Mouse (Mus musculus) embryonic fibroblast, embryonic 13.5 days (primary cell): ENCODE data around the gene Cdhr1. TPM values are rescaled to one million over a fixed set of nuclear protein-coding genes. Genes with fewer than 3 reads are reported as not detected.
A peak's percentile ranks its signal among the peaks of the same experiment; 100 is the strongest.
"Not testable (repeated sequence)": the region's sequence is repeated elsewhere in the genome, so short reads cannot be mapped to it uniquely, and the experiment has no call there.

Source experiments
- H3K27ac ChIP-seq: 2 replicates; pipeline ENCODE4 v1.5.1; 2012; ENCODE audit warnings: low read length, control low read depth, inconsistent platforms; ENCODE audit not compliant: insufficient read depth
- H3K4me1 ChIP-seq: 2 replicates; pipeline ENCODE4 v1.6.1; 2011; ENCODE audit warnings: low read length; ENCODE audit not compliant: control insufficient read depth, insufficient read depth
- H3K4me3 ChIP-seq: 2 replicates; pipeline ENCODE4 v1.5.1; 2011; ENCODE audit warnings: mild to moderate bottlenecking, control low read depth, low read length; ENCODE audit not compliant: insufficient read depth
- CTCF ChIP-seq: IDR thresholded peaks from 2 replicates; pipeline ENCODE4 v1.5.1; 2011; ENCODE audit warnings: mild to moderate bottlenecking, control low read depth, low read length, moderate library complexity, borderline replicate concordance; ENCODE audit not compliant: insufficient read depth
- POLR2A ChIP-seq: IDR thresholded peaks from 2 replicates; pipeline ENCODE4 v1.6.1; 2011; ENCODE audit warnings: low read depth, mild to moderate bottlenecking, control low read depth, low read length, moderate library complexity
- polyA plus RNA-seq: library from polyadenylated mRNA; stranded (reverse); fragments of >200 nt; gene quantifications from 2 replicates; pipeline ENCODE4 v1.2.4, GENCODE M21; 2011; ENCODE audit warnings: low read depth; ENCODE audit not compliant: missing spikeins, insufficient read length

Cdhr1 gene
- polyA plus RNA-seq = 0.83 and 0.90 TPM in 2 replicates

DNA sequence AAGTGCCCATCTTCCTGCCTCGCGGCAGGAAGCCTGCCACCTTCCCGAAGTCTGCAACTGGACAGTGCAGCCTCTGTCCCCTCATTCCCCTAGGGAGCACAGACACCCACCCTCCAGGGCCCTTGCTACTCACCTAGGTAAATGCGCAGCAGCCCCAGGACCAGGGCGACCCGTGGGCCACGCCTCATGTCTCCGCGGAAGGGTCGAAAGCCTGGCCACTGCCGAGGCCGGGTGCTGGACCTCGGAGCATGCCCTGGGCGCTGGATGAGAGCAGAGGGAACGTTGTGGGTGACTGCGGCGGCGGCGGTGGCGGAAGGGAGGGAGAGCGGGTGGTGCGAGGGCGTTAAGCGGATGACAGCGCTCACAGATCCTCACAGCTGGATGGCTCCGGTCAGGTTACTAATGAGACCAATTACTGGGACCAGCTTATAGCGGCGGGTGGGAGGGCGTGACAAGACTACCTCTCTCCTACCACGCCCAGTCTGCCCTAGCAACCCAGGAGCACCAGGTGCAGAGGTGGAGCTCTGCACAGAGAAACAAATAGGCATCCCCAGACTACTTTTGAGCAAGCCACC lies at the start of gene Cdhr1:
TSS of gene Cdhr1 (minus strand) at position 392 of the 575 bp plus-strand sequence.
- Histone ChIP-seq H3K4me1 (no peaks in the 10 kb centered on the region), H3K27ac (no peak within 1 kb of the TSS), H3K4me3 (peak within 1 kb of the TSS; percentile 5)
- TF ChIP-seq POLR2A = no peak
- TF ChIP-seq CTCF = no peak

DNA sequence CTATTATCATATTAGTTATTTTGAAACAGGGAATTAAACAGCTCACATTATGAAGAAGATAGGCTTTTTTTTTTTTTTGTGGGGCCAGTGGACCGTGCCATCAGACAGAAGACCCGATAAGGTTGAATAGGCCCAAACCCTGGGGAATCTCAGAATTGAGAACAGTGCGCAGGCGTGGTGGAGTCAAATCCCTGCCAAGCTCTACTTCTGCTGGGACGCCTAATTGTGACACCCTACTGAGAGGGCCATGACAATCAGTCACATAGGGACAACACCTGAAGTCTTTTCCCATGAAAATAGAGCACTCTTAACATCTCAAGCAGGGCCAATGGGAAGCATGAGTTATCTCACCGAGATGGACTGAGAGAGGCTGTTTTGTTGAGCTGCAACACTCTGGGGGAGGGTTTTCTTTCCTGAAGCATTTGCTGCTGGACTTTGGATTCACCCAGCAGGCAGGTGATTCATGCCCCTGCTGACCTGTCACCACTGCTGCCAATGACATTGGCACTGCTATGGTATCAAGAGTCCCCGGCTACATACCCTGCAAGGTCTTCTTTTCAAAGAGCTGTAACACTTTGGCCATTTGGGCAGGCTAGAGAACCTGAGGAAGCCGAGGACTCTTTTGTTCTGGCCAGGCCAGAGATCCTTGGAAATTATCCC lies 41.0 kb upstream of the Cdhr1 start:
- H3K27ac ChIP-seq = no peak overlapping the region
- H3K4me1 ChIP-seq = no peaks in the 10 kb centered on the region
- TF ChIP-seq CTCF (no peak), POLR2A (no peak)
- no peak overlapping the region for H3K4me3 ChIP-seq

DNA sequence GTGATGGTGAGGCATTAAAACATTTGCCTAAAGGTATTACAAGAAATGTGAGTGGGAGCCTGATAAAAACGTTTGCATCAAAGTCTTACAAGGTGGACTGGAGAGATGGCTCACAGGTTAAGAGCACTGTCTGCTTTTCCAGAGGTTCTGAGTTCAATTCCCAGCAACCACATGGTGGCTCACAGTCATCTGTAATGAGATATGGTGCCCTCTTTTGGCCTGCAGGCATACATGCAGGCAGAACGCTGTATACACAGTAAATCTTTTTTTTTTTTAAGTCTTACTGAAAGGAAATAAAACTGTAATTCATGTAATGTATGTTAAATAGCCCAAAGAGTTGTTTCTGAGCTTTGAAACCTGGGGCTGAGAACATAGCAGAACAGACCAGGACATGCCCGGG lies 39.4 kb upstream of the Cdhr1 start:
- H3K4me1 ChIP-seq, H3K4me3 ChIP-seq, H3K27ac ChIP-seq: not testable (repeated sequence)

DNA sequence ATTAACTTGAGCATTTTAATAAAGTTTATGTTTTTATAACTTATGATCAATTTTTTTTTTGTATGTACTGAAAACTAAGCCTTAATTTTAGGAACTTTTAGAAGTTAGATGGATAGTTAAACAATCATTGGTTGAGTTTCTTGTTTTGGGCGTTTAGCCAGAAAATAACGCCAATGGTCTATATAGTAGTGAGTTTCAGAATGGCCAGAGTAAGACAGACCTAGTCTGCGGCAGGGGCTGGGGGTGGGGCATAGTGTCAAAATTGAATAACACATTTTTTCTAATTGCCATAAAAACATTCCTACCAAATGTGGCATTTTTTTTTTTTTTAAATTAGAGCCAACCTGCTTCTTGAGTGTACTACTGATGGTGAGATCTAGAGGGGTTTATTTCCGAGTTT lies 38.0 kb upstream of the Cdhr1 start:
- no peaks in the 10 kb centered on the region; the same call in 1 of the 2 replicates for H3K4me1 ChIP-seq
- H3K4me3 ChIP-seq = no peak overlapping the region
- no peak overlapping the region for H3K27ac ChIP-seq
- TF ChIP-seq POLR2A (no peak), CTCF (no peak)

DNA sequence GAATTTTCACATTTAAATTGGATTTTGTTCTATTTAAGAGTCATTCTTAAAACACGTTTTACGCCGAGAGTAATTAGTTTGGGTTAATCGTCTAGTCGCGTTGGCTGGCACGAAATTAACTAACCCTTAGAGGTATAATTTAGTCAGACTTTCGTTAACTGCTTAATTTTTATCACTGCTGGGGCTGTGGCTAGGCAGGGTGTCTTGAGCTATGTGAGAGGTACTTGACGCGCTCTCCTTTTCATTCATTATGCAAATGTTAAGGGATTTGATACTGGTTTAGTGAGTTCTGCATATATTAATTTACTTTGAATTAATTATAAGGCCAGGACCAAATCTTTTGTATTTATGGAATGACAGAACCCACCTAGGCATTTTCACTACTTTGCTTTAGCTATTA lies 37.5 kb upstream of the Cdhr1 start:
- TF ChIP-seq POLR2A = no peak
- TF ChIP-seq CTCF = no peak
- Histone ChIP-seq H3K4me1 (no peaks in the 10 kb centered on the region; the same call in 1 of the 2 replicates), H3K4me3 (peak overlapping the region; percentile 49), H3K27ac (no peak overlapping the region; the same call in 1 of the 2 replicates)

DNA sequence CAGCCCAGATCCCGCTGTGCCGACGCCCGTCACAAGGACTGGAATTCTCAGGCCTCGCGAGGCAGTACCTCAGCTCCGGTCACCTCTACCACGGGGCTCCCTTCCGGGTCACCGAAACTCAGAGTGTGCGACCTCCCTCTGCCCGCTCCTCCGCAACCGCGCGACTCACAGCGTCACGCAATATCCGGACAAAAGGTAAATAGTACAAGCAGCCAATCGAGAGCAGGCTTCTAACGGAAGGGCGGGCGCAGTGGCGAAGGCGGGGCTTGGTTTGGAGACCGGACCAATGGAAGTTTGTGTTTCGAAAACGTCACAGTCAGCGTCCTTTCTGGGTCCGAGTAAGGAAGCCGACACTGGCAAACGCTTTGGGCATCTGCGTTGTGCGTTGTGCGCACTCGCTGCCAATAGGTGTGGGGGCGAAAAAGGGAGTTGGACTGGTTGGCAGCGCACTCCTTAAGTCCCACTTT lies 37.0 kb upstream of the Cdhr1 start, which contains the start of gene Ghitm:
TSS of gene Ghitm (minus strand) at position 146 of the 467 bp plus-strand sequence.
- peak within 1 kb of the TSS; percentile 70 for H3K4me3 ChIP-seq
- H3K4me1 ChIP-seq = no peaks in the 10 kb centered on the region; the same call in 1 of the 2 replicates

DNA sequence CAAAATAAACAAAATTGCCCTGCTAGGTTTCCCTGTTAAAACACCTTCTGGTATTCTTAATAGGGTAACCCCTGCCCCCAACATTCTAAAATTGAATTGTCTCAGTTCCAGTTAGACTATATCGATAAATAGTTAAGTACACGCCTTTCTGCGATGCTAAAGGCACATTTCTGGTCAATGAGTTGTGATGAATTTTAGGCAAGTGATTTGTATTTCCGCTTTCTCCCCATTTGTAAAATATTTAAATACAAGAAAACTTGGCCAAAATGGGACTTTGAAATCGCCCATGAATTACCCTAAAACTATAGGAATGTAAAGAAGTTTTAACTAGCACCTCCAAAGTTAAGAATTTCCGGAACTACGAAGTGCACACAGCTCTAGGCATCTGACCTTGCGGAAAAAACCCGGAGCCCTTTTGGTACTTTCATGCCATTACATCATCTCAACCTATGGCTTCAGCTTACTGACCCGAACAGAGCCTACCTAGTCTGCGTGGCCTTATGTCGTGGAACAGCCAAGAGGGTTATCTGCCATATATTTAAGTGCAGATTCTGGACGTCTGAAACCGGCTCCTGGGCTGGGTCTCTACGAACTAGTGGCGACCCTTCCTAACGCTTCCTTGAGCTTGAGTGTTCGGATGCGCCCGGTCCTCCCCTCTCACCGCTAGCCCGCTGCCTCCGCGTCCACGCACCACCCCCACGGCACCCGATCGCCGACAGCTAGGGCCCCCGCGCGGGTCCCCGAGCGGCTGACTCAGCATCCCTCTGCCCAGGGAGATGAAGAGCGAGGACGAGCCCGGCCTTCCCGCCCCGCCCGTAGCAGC lies 36.4 kb upstream of the Cdhr1 start:
- peak overlapping the region; percentile 70 for H3K4me3 ChIP-seq
- no peak for TF ChIP-seq CTCF
- no peak; the same call in 1 of the 2 replicates for TF ChIP-seq POLR2A
- no peaks in the 10 kb centered on the region; the same call in 1 of the 2 replicates for H3K4me1 ChIP-seq
- peak overlapping the region; percentile 92 for H3K27ac ChIP-seq

More for the DNA sequence above, 37.0 kb upstream of the Cdhr1 start, which contains the start of gene Ghitm:
- TF ChIP-seq POLR2A (peak; percentile 93), CTCF (no peak)
- peak within 1 kb of the TSS; percentile 92 for H3K27ac ChIP-seq

DNA sequence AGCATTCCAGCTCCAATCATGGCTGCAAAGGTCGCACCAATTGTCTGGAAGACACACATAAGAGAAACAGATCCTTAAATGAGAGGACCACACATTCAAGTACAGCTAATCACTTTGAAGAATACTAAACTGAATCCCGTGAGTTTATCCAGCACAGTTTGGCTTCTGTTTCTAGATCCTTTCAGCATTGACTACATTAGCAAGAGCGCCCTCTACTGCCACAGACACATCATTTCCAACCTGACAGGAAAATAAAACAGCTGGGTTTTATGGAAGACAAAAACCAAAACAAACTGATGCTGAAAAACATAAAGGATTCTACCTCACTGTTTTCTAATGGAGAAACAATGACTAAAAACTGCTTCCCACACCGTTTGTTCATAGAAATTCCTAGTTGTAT lies 29.5 kb upstream of the Cdhr1 start:
- Histone ChIP-seq H3K4me3 (no peak overlapping the region), H3K27ac (no peak overlapping the region), H3K4me1 (no peaks in the 10 kb centered on the region; the same call in 1 of the 2 replicates)
- no peak for TF ChIP-seq CTCF
- no peak for TF ChIP-seq POLR2A

DNA sequence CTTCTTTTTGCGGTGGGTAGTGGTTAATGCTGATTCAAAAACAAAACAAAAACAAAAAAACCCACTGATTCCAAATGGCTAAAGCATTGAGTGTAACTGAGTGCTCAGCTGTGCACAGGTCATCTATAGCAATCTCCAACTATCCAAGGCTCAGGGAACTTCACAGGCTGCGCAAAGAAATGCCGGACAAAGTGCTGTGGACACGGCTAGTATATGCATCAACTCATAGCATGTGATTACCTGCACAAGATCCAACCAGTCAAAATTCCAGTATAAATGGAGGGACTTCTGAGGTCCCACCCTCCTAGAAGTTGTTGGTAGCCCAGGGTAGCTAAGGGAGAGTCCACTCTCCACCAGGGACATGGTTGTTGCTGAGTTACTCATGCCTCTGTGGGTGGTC lies 21.1 kb upstream of the Cdhr1 start:
- Histone ChIP-seq H3K4me3 (no peak overlapping the region), H3K27ac (no peak overlapping the region), H3K4me1 (peaks cover 7% of the 10 kb centered on the region)
- TF ChIP-seq POLR2A (no peak), CTCF (no peak)

DNA sequence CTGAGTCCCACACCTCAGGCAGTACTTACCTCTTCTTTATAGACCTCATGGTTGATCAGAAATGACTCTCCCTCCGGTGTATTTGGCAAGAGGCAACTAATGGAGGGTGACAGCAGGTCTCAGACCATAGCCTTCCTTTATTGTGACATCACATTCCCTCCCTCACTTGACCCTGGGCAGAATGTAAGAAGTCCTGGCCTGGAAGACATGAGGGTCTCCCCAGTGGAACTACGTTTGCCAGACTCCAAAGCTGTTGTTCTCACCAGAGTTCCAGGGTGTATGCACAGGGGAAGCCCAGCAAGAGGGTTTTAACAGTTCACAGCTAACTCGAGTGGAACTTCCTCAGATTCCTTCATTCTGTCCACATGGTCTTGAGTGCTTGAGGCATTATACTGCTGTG lies 15.8 kb upstream of the Cdhr1 start, which contains the start of gene 2610528A11Rik:
TSS of gene 2610528A11Rik (minus strand) at position 101 of the 400 bp plus-strand sequence.
- TF ChIP-seq CTCF = no peak
- no peak within 1 kb of the TSS for H3K4me3 ChIP-seq
- H3K27ac ChIP-seq = no peak within 1 kb of the TSS
- H3K4me1 ChIP-seq = peaks cover 9% of the 10 kb centered on the region
